Mouse (Mus musculus) liver, adult 2 months (tissue): ENCODE measurements around the gene Ptx4. TPM values are rescaled to one million over a fixed set of nuclear protein-coding genes. Genes with fewer than 3 reads are reported as not detected.

Experiments
- DNase-seq: peaks from one replicate; pipeline ENCODE4 v3.0.0-alpha.2; 2011; ENCODE audit warnings: low read depth, low spot score; ENCODE audit errors: extremely low read depth
- H3K27ac ChIP-seq: fragments of 200-500 bp; replicated peaks from 2 replicates; pipeline ENCODE4 v1.5.1; 2012; ENCODE audit warnings: low read depth, mild to moderate bottlenecking, control low read depth, inconsistent platforms, low read length; ENCODE audit not compliant: insufficient read depth
- H3K27me3 ChIP-seq: fragments of 200-500 bp; 2 replicates; pipeline ENCODE4 v1.6.1; 2012; ENCODE audit warnings: mild to moderate bottlenecking, moderate library complexity, low read length, inconsistent platforms; ENCODE audit not compliant: control insufficient read depth, insufficient read depth
- H3K36me3 ChIP-seq: fragments of 200-500 bp; 2 replicates; pipeline ENCODE4 v1.6.1; 2012; ENCODE audit warnings: low read length, inconsistent platforms; ENCODE audit not compliant: control insufficient read depth, insufficient read depth
- H3K4me1 ChIP-seq: fragments of 200-500 bp; 2 replicates; pipeline ENCODE4 v1.6.1; 2011; ENCODE audit warnings: low read length; ENCODE audit not compliant: control insufficient read depth, insufficient read depth
- H3K4me3 ChIP-seq: fragments of 200-500 bp; 2 replicates; pipeline ENCODE4 v1.5.1; 2011; ENCODE audit warnings: low read depth, mild to moderate bottlenecking, control low read depth, low read length, moderate library complexity; ENCODE audit not compliant: insufficient read depth
- H3K79me2 ChIP-seq: fragments of 200-500 bp; 2 replicates; pipeline ENCODE4 v1.6.1; 2012; ENCODE audit warnings: inconsistent platforms, mild to moderate bottlenecking, low read length, moderate library complexity; ENCODE audit not compliant: control insufficient read depth, insufficient read depth
- H3K9ac ChIP-seq: fragments of 200-500 bp; 2 replicates; pipeline ENCODE4 v1.6.1; 2012; ENCODE audit warnings: low read depth, mild to moderate bottlenecking, control low read depth, inconsistent platforms, low read length
- CTCF ChIP-seq: fragments of 200-500 bp; IDR thresholded peaks from 2 replicates; pipeline ENCODE4 v1.5.1; 2011; ENCODE audit warnings: low read depth, low read length, control low read depth
- POLR2A ChIP-seq: fragments of 200-500 bp; IDR thresholded peaks from 2 replicates; pipeline ENCODE4 v1.6.1; 2011; ENCODE audit warnings: low read length, control low read depth; ENCODE audit not compliant: insufficient read depth; ENCODE audit errors: extremely low read depth
- WGBS: fragments of 180-500 bp; shearing (Covaris S2); methylation state at CpG from one replicate; pipeline ENCODE4 v1.1.7; 2018; 5-methylcytosine and 5-hydroxymethylcytosine counted together
- polyA plus RNA-seq: library from polyadenylated mRNA; depleted of rRNA; stranded (reverse); fragments of >200 nt; gene quantifications from 2 replicates; pipeline ENCODE4 v1.2.3, GENCODE M21; 2012; rRNA removed
- total RNA-seq: library from RNA; depleted of rRNA; stranded (reverse); fragments of >200 nt; gene quantifications from 2 replicates; pipeline ENCODE4 v1.2.3, GENCODE M21; 2014; rRNA removed

Gene Ptx4
- total RNA-seq: not detected in 2 replicates
- not detected in 2 replicates for polyA plus RNA-seq

- TF ChIP-seq CTCF (no peak), POLR2A (no peak)
- DNase-seq: no peak
- no peak within 1 kb of the TSS for H3K4me3 ChIP-seq
These were observed at the start of gene Ptx4 for GRCm38 (mm10) chr17:25120406-25120805. Gene Ptx4, plus strand, starts transcription at chr17:25120760.

GRCm38 (mm10) chr17:25076906-25077305 is 43.7 kb upstream of the Ptx4 start:
- Histone ChIP-seq H3K79me2 (no peaks in the 10 kb centered on the region; the same call in 1 of the 2 replicates), H3K36me3 (no peaks in the 10 kb centered on the region), H3K27me3 (no peaks in the 10 kb centered on the region), H3K4me3 (no peak overlapping the region), H3K9ac (no peak overlapping the region), H3K27ac (no peak overlapping the region), H3K4me1 (no peaks in the 10 kb centered on the region)
- TF ChIP-seq CTCF (no peak), POLR2A (no peak)
- no peak for DNase-seq
- 88% methylated on average over 4 of the region's 4 CpGs for WGBS

More at GRCm38 (mm10) chr17:25120406-25120805, at the start of gene Ptx4:
- Histone ChIP-seq H3K36me3 (no peaks in the 10 kb centered on the region), H3K9ac (no peak within 1 kb of the TSS), H3K4me1 (peaks cover 3% of the 10 kb centered on the region; the same call in 1 of the 2 replicates), H3K27ac (no peak within 1 kb of the TSS), H3K79me2 (no peaks in the 10 kb centered on the region), H3K27me3 (no peaks in the 10 kb centered on the region)
- 47% methylated on average over 3 of the region's 3 CpGs for WGBS

GRCm38 (mm10) chr17:25077771-25078372 is 42.7 kb upstream of the Ptx4 start:
- no peaks in the 10 kb centered on the region for H3K79me2 ChIP-seq
- no peak for DNase-seq
- peak overlapping the region; percentile 43 for H3K4me3 ChIP-seq
- peak overlapping the region; percentile 36 for H3K9ac ChIP-seq
- no peaks in the 10 kb centered on the region for H3K27me3 ChIP-seq
- 58% methylated on average over 13 of the region's 13 CpGs for WGBS
- TF ChIP-seq POLR2A: no peak
- H3K36me3 ChIP-seq: no peaks in the 10 kb centered on the region
- H3K4me1 ChIP-seq: no peaks in the 10 kb centered on the region
- peak overlapping the region; percentile 26; the same call in 1 of the 2 replicates for H3K27ac ChIP-seq

- TF ChIP-seq POLR2A (no peak), CTCF (no peak)
- Histone ChIP-seq H3K27ac (peak overlapping the region; percentile 80), H3K4me1 (no peaks in the 10 kb centered on the region), H3K79me2 (no peaks in the 10 kb centered on the region), H3K4me3 (peak overlapping the region; percentile 72), H3K36me3 (no peaks in the 10 kb centered on the region), H3K9ac (peak overlapping the region; percentile 69), H3K27me3 (no peaks in the 10 kb centered on the region)
- WGBS: 76% methylated on average over 13 of the region's 13 CpGs
- DNase-seq: no peak
These were observed 40.4 kb upstream of the Ptx4 start for GRCm38 (mm10) chr17:25080210-25080609.

GRCm38 (mm10) chr17:25080960-25081381 is 39.6 kb upstream of the Ptx4 start:
- peak; percentile 48 for DNase-seq
- H3K27me3 ChIP-seq: no peaks in the 10 kb centered on the region
- H3K9ac ChIP-seq: peak overlapping the region; percentile 69
- TF ChIP-seq POLR2A (peak; percentile 50; the same call in 1 of the 2 replicates), CTCF (no peak)
- WGBS: 68% methylated on average over 11 of the region's 11 CpGs
- peak overlapping the region; percentile 80 for H3K27ac ChIP-seq
- peak overlapping the region; percentile 72 for H3K4me3 ChIP-seq
- no peaks in the 10 kb centered on the region for H3K36me3 ChIP-seq
- no peaks in the 10 kb centered on the region for H3K79me2 ChIP-seq
- H3K4me1 ChIP-seq: no peaks in the 10 kb centered on the region
